ENCODE assay signal across 8 mouse cellular contexts in the genomic region with DNA sequence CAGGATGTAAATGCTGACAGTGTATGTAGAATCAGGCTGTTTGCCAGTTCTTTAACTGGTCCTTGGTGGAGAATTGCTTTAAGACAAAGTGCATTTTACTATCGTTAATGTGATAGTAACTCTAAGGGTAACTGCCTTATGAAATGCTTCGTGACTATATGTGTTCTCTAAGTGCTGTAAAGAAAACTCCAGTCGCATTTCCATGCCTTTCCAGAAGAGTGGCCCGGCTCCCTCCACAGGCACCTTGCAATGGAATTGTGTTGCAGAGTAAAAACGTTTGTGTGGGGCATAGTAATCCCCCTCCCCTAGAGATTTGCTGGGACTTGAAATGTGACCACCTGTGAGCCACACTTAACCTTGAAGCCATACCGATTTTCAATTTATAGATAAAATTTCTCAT. TPM values are rescaled to one million over a fixed set of nuclear protein-coding genes. Genes with fewer than 3 reads are reported as not detected.
DNase-seq lines count a peak whose midpoint lies in the region; ATAC-seq lines count a peak whose summit lies in the region.

No protein-coding gene starts in this region.

- 16% methylated on average over 6 of the region's 6 CpGs for WGBS in heart, embryonic 11.5 days (ENCODE audit: insufficient replicate concordance)
- 39% methylated on average over 6 of the region's 6 CpGs for WGBS in forebrain, embryonic 13.5 days
- WGBS in liver, embryonic 11.5 days: 29% methylated on average over 6 of the region's 6 CpGs

- H3K36me3 ChIP-seq in heart, embryonic 11.5 days (ENCODE audit: control insufficient read depth, insufficient read depth, low read length): no peaks in the 10 kb centered on the region
- no peaks in the 10 kb centered on the region for H3K36me3 ChIP-seq in forebrain, embryonic 13.5 days (ENCODE audit: poor library complexity, severe bottlenecking)
- H3K36me3 ChIP-seq in liver, embryonic 11.5 days (ENCODE audit: control insufficient read depth, insufficient read depth, low read length): no peaks in the 10 kb centered on the region

- H3K4me1 ChIP-seq in heart, embryonic 11.5 days (ENCODE audit: control insufficient read depth, insufficient read depth, low read length): peaks cover 8% of the 10 kb centered on the region; the same call in 1 of the 2 replicates
- peaks cover 10% of the 10 kb centered on the region; the same call in 1 of the 2 replicates for H3K4me1 ChIP-seq in forebrain, embryonic 13.5 days
- peaks cover 6% of the 10 kb centered on the region; the same call in 1 of the 2 replicates for H3K4me1 ChIP-seq in liver, embryonic 11.5 days (replicated peaks; ENCODE audit: control insufficient read depth, insufficient read depth, low read length)

- no peaks in the 10 kb centered on the region for H3K9me3 ChIP-seq in heart, embryonic 11.5 days (replicated peaks; ENCODE audit: control insufficient read depth, low read length)
- H3K9me3 ChIP-seq in forebrain, embryonic 13.5 days (replicated peaks): no peaks in the 10 kb centered on the region
- H3K9me3 ChIP-seq in liver, embryonic 11.5 days (ENCODE audit: control insufficient read depth, low read length): no peaks in the 10 kb centered on the region

- H3K4me3 ChIP-seq in heart, embryonic 11.5 days (ENCODE audit: low read depth, low read length): peak overlapping the region; percentile 77
- peak overlapping the region; percentile 66 for H3K4me3 ChIP-seq in forebrain, embryonic 13.5 days
- peak overlapping the region; percentile 72 for H3K4me3 ChIP-seq in liver, embryonic 11.5 days (ENCODE audit: low read depth, low read length)

- no peak for DNase-seq in heart, postnatal 10 days
- peak; percentile 75 for DNase-seq in A20 (ENCODE audit: low read depth, low spot score)
- no peak for DNase-seq in liver, embryonic 11.5 days (ENCODE audit: low spot score)
- no peak for DNase-seq in gastrocnemius, adult 18-20 months (ENCODE audit: low spot score)
- DNase-seq in embryo, embryonic 9.5 days (ENCODE audit: extremely low spot score): no peak
- no peak for DNase-seq in frontal cortex, postnatal 10 days (ENCODE audit: low spot score in 2 of 2)

- no peaks in the 10 kb centered on the region for H3K27me3 ChIP-seq in heart, embryonic 11.5 days (ENCODE audit: control insufficient read depth, insufficient read depth, low read length)
- H3K27me3 ChIP-seq in forebrain, embryonic 13.5 days: peaks cover 3% of the 10 kb centered on the region; the same call in 1 of the 2 replicates
- no peaks in the 10 kb centered on the region for H3K27me3 ChIP-seq in liver, embryonic 11.5 days (replicated peaks; ENCODE audit: control insufficient read depth, insufficient read depth, low read length)

- ATAC-seq in heart, embryonic 11.5 days (replicated peaks; ENCODE audit: insufficient number of reproducible peaks, low FRiP score, low TSS enrichment): no peak
- ATAC-seq in forebrain, embryonic 13.5 days: no peak
- ATAC-seq in liver, embryonic 11.5 days (replicated peaks; ENCODE audit: low FRiP score): no peak

- H3K4me2 ChIP-seq in heart, embryonic 11.5 days: peak overlapping the region; percentile 70
- peak overlapping the region; percentile 82 for H3K4me2 ChIP-seq in forebrain, embryonic 13.5 days
- peak overlapping the region; percentile 88 for H3K4me2 ChIP-seq in liver, embryonic 11.5 days

- peak overlapping the region; percentile 81 for H3K9ac ChIP-seq in heart, embryonic 11.5 days (ENCODE audit: low read depth, low read length)
- no peak overlapping the region for H3K9ac ChIP-seq in forebrain, embryonic 13.5 days
- H3K9ac ChIP-seq in liver, embryonic 11.5 days (ENCODE audit: low read depth, low read length): peak overlapping the region; percentile 30; the same call in 1 of the 2 replicates

- H3K27ac ChIP-seq in heart, embryonic 11.5 days (ENCODE audit: low read depth, low read length): 0 out of 2 replicates have a peak overlapping the region, but pooled peaks have one; percentile 95
- no peak overlapping the region for H3K27ac ChIP-seq in forebrain, embryonic 13.5 days
- no peak overlapping the region for H3K27ac ChIP-seq in liver, embryonic 11.5 days (ENCODE audit: low read depth, low read length)

- intact Hi-C loops in heart, postnatal 10 days (cut with DNase I): loop anchor here (10.0 kb wide), 1 partner anchor 1461 kb away; no protein-coding TSS in a partner anchor

RNA-seq across cellular contexts. Expression of gene Mef2c, which starts 22.2 kb away (rescaled TPM):
- 126 and 130 TPM in 2 replicates for polyA plus RNA-seq in heart, embryonic 11.5 days (2014; fragmentation: Nextera tagmentation; extraction: Ambion mirVana)
- total RNA-seq in heart, postnatal 10 days (2021): 100 to 1,000 TPM in 1 of 2 experiments, 10 to 100 TPM in 1; 84.8 to 105 TPM
- 58.2 and 60.4 TPM in 2 replicates for polyA plus RNA-seq in forebrain, embryonic 13.5 days (2015; fragmentation: Nextera tagmentation; extraction: Ambion mirVana)
- polyA plus RNA-seq in liver, embryonic 11.5 days (2014; fragmentation: Nextera tagmentation; extraction: Ambion mirVana): 43.9 and 46.0 TPM in 2 replicates
- total RNA-seq in gastrocnemius, adult 18-20 months (2021): 100 to 1,000 TPM; 431 to 527 TPM
